Mouse (Mus musculus) forebrain, embryonic 13.5 days (tissue): ENCODE data around the gene Fnip1. TPM values are rescaled to one million over a fixed set of nuclear protein-coding genes. Genes with fewer than 3 reads are reported as not detected.
"Not testable (repeated sequence)": the region's sequence is repeated elsewhere in the genome, so short reads cannot be mapped to it uniquely, and the experiment has no call there.

Source experiments
- ATAC-seq: fragments of 200-750 bp; cut with Nextera tagmentation; 2 replicates; pipeline ENCODE4 v1.8.0; 2017
- H3K27ac ChIP-seq: fragments of 300-500 bp; sonication (generic); 2 replicates; pipeline ENCODE4 v1.5.1; 2015; ENCODE audit warnings: inconsistent platforms, mild to moderate bottlenecking, moderate library complexity
- H3K27me3 ChIP-seq: fragments of 300-500 bp; sonication (generic); 2 replicates; pipeline ENCODE4 v1.6.1; 2015; ENCODE audit warnings: mild to moderate bottlenecking, inconsistent platforms
- H3K36me3 ChIP-seq: fragments of 300-500 bp; sonication (generic); 2 replicates; pipeline ENCODE4 v1.6.1; 2015; ENCODE audit warnings: mild to moderate bottlenecking, inconsistent platforms; ENCODE audit not compliant: poor library complexity, severe bottlenecking
- H3K4me1 ChIP-seq: fragments of 300-500 bp; sonication (generic); 2 replicates; pipeline ENCODE4 v1.6.1; 2015; ENCODE audit warnings: inconsistent platforms
- H3K4me2 ChIP-seq: fragments of 300-500 bp; sonication (generic); 2 replicates; pipeline ENCODE4 v1.6.1; 2015; ENCODE audit warnings: inconsistent platforms, mild to moderate bottlenecking, moderate library complexity
- H3K4me3 ChIP-seq: fragments of 300-500 bp; sonication (generic); 2 replicates; pipeline ENCODE4 v1.5.1; 2015; ENCODE audit warnings: mild to moderate bottlenecking, inconsistent platforms
- H3K9ac ChIP-seq: fragments of 300-500 bp; sonication (generic); 2 replicates; pipeline ENCODE4 v1.6.1; 2015; ENCODE audit warnings: mild to moderate bottlenecking, inconsistent platforms
- H3K9me3 ChIP-seq: fragments of 300-500 bp; sonication (generic); replicated peaks from 2 replicates; pipeline ENCODE4 v1.6.1; 2016; ENCODE audit warnings: inconsistent platforms
- WGBS: fragments of 180-500 bp; shearing (Covaris S2); methylation state at CpG from one replicate; pipeline ENCODE4 v1.1.7; 2015; 5-methylcytosine and 5-hydroxymethylcytosine counted together
- polyA plus RNA-seq: library from polyadenylated mRNA; unstranded; fragments of >200 nt; fragmentation: Nextera tagmentation; extraction: Ambion mirVana; gene quantifications from 2 replicates; pipeline ENCODE4 v1.2.1, GENCODE M21; 2015

Gene Fnip1
- polyA plus RNA-seq, 1 experiment from 2014 or later = 10.9 TPM

DNA sequence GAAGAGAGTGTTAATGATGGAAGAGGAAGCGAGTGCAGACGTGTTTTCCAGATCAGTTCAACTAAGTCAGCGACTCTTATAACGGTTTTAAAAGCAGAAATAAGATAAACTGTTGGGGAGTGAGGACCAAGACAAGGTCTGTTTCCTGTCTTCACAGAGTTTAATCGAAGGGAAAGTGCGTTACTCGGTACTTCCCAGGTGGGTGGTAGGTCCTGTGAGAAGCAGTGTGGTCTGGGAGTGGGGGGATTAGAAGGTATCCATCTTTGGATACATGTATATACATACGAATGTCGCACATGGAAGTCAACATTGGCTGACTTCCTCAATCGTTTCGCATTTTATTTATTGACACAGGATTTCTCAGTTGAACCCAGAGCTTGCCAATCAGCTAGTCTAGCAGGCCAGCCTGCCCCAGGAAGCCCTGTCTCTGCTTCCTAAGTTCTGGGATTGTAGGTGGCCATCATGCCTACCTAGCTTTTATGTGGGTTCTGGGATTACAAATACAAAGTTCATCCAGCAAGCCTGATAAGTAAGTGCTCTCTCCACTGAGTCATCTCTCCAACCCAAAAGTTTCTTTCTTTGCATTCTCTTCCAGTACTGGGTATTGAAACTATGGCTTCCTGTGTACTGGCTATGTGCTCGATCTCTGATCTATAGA is 10.2 kb upstream of the Fnip1 start:
- Histone ChIP-seq H3K36me3 (no peaks in the 10 kb centered on the region), H3K4me3 (no peak overlapping the region), H3K27ac (no peak overlapping the region), H3K27me3 (no peaks in the 10 kb centered on the region), H3K9ac (no peak overlapping the region), H3K9me3 (no peaks in the 10 kb centered on the region), H3K4me1 (no peaks in the 10 kb centered on the region), H3K4me2 (no peak overlapping the region)
- no peak for ATAC-seq
- WGBS = 85% methylated on average over 12 of the region's 12 CpGs

DNA sequence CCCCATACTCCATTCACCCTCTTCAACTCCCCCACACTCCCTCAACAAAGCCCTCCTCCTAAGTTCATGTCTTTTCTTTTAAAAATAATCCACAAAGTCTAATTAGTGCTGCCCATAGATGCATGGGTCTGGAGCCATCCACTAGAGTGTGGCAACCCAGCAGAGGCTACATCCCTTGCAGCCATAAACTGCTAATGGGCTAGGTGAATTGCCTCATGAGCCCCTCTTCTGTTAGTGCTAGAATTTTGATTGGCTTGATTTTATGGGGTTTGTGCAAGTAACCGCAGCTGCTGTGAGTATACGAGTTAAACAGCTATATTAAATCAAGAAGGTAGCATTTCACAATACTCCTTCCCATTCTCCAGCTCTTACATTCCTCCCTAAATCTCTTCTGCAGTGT is 8.8 kb upstream of the Fnip1 start:
- Histone ChIP-seq H3K9ac (no peak overlapping the region), H3K4me2 (no peak overlapping the region), H3K4me3 (no peak overlapping the region), H3K4me1 (no peaks in the 10 kb centered on the region), H3K9me3 (no peaks in the 10 kb centered on the region), H3K27ac (no peak overlapping the region), H3K27me3 (no peaks in the 10 kb centered on the region), H3K36me3 (no peaks in the 10 kb centered on the region)
- ATAC-seq = no peak
- WGBS = 86% methylated on average over 2 of the region's 2 CpGs

DNA sequence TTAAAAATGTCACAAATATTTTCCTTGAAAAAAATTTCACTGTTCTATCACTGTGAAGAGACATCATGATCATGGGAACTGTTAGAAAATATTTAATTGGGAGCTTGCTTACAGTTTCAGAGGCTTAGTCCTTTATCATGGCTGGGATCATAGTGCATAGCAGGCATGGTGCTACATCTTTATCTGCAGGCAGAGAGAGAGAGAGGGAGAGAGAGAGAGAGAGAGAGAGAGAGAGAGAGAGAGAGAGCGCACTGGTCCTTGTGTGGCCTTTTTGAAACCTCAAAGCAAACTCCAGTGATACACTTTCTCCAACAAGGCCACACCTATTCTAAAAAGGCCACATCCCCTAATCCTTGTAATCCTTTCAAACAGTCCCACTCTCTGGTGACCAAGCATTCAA is 2.2 kb upstream of the Fnip1 start:
- 100% methylated on average over 1 of the region's 1 CpGs for WGBS
- H3K27ac ChIP-seq = no peak overlapping the region
- H3K27me3 ChIP-seq = no peaks in the 10 kb centered on the region

DNA sequence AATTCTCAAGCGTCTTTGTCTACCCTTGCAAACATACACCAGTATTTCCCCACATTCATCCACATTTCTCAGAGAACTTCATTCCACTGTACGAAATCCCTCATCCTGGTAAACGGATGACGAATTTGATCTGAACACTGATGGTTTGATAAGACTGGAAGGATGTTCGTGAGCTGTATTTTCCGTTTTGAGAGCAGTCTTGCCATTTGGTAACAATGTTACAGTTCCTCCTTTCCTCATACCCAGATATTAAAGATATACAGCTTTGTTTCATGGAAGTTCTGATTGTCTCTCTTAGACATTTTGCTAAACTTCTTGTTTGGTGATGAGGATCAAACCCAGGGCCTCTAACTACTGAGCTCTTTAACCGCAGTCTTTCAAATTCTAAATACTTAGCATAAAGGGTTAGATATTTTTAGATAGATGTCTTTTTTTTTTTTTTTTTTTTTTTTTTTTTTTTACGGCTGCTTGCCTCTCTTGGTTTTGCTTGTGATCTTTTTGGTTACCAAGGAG is 633 bp upstream of the Fnip1 start:
- H3K4me2 ChIP-seq = peak overlapping the region; percentile 51
- H3K27me3 ChIP-seq = no peaks in the 10 kb centered on the region
- ATAC-seq = no peak
- H3K4me3 ChIP-seq = peak overlapping the region; percentile 96
- H3K9me3 ChIP-seq = no peaks in the 10 kb centered on the region
- H3K4me1 ChIP-seq = peaks cover 21% of the 10 kb centered on the region
- WGBS = 67% methylated on average over 8 of the region's 8 CpGs
- no peak overlapping the region for H3K27ac ChIP-seq
- H3K36me3 ChIP-seq = no peaks in the 10 kb centered on the region
- H3K9ac ChIP-seq = peak overlapping the region; percentile 60

More for the DNA sequence above, 2.2 kb upstream of the Fnip1 start:
- no peaks in the 10 kb centered on the region for H3K36me3 ChIP-seq
- H3K4me1 ChIP-seq = peaks cover 21% of the 10 kb centered on the region
- no peak for ATAC-seq
- H3K4me3 ChIP-seq = no peak overlapping the region
- H3K9me3 ChIP-seq = no peaks in the 10 kb centered on the region
- H3K4me2 ChIP-seq = no peak overlapping the region
- H3K9ac ChIP-seq = no peak overlapping the region

DNA sequence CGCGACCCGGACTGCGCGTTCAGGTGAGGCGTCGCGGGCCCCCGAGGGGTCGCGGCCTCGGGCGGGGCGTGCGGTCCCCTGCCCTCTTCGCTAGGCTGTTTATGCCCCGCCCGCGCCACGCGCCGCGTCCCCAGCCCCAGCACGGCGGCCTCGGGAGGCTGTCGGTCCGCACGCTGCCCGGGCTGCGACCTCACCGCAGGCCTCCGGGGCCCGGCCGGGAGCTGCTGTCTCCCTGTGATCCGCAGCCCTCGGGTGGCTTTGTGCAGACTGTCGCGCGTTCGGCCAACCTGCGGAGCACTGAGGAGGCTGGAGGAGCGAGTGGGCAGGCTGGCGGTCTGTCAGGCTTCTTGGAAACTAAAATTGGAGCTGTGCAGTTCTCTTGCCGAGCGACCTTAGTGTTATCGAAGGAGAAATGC is 375 bp downstream of the Fnip1 start:
- H3K4me1 ChIP-seq = peaks cover 21% of the 10 kb centered on the region
- peak overlapping the region; percentile 65 for H3K27ac ChIP-seq
- H3K9ac ChIP-seq = peak overlapping the region; percentile 90
- no peaks in the 10 kb centered on the region for H3K9me3 ChIP-seq
- ATAC-seq = peak; percentile 82
- under 1% methylated on average over 39 of the region's 47 CpGs for WGBS
- no peaks in the 10 kb centered on the region for H3K36me3 ChIP-seq
- H3K4me2 ChIP-seq = peak overlapping the region; percentile 75
- H3K4me3 ChIP-seq = peak overlapping the region; percentile 96
- H3K27me3 ChIP-seq = no peaks in the 10 kb centered on the region

DNA sequence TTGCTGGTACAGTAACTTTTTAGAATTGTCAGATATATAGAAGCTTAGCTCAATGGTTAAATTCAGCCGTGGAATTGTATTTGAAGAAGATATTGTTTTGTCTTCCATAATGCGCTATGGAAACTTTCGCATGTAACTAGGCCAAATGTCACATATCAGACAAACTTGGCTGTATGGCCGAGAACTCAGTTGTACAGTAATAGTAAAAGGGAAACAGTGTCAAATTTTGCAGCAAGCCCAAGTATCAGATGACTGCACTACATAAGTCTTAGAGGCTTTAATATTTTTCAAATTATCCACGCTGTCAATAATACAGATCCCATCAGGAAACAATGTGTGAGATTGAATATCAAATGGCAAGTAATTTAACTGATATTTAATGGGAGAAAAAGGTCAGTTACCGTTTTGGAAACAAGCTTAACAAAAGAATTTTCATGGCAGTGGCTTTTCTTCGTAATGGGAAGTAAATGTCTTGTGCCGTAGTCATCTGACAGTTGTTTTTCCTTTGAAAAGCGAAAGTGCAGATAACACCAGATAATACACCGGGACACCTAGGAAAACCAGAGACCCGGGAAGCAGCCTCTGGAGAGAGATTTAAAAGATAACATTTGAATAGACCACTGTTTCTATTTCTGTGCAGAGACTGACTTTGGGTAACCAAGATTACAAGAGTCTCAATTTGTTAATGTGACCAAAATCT is 1.1 kb downstream of the Fnip1 start:
- Histone ChIP-seq H3K36me3 (no peaks in the 10 kb centered on the region), H3K9me3 (no peaks in the 10 kb centered on the region), H3K27me3 (no peaks in the 10 kb centered on the region), H3K4me3 (peak overlapping the region; percentile 96), H3K4me1 (peaks cover 21% of the 10 kb centered on the region), H3K27ac (no peak overlapping the region), H3K9ac (peak overlapping the region; percentile 90), H3K4me2 (peak overlapping the region; percentile 75)
- WGBS = 54% methylated on average over 11 of the region's 11 CpGs
- ATAC-seq = no peak

DNA sequence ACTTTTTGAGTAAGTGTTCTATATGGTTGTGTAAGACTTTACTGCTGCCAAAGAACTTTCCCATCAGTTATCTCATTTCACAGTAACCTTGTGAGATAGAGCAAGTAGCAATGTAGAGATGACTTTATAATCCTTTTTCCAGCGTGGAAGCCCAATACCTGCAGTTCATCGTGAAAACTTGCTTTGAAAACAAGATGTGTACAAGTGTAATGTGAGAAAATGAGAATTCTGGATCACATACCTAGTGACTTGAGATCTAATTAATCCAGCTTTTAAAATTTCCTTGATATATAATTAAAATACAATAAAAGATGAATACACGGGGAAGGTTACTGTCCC is 1.7 kb downstream of the Fnip1 start:
- H3K4me3 ChIP-seq = peak overlapping the region; percentile 96
- ATAC-seq = no peak

DNA sequence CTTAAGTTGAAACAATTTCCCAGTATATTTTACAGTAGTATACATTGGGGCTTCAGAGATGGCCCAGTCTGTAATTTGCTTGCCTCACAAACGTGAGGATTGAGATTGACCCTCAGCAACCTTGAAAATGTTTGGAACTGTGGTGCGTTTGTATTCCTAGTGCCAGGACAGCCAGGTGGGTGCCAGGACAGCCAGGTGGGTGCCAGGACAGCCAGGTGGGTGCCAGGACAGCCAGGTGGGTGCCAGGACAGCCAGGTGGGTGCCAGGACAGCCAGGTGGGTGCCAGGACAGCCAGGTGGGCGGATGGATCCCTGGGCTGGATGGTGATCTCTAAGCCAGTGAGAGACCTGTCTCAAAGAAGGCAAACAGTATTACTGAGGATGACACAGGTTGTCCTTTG is 12.8 kb downstream of the Fnip1 start:
- H3K36me3 ChIP-seq, H3K4me3 ChIP-seq, H3K4me1 ChIP-seq, H3K27me3 ChIP-seq, H3K9ac ChIP-seq, H3K27ac ChIP-seq, ATAC-seq, H3K4me2 ChIP-seq, H3K9me3 ChIP-seq: not testable (repeated sequence)
- WGBS = 89% methylated on average over 3 of the region's 3 CpGs

More for the DNA sequence above, 1.7 kb downstream of the Fnip1 start:
- Histone ChIP-seq H3K27ac (no peak overlapping the region), H3K4me1 (peaks cover 21% of the 10 kb centered on the region), H3K36me3 (no peaks in the 10 kb centered on the region), H3K27me3 (no peaks in the 10 kb centered on the region), H3K4me2 (peak overlapping the region; percentile 75), H3K9ac (peak overlapping the region; percentile 90), H3K9me3 (no peaks in the 10 kb centered on the region)
- 74% methylated on average over 3 of the region's 3 CpGs for WGBS

DNA sequence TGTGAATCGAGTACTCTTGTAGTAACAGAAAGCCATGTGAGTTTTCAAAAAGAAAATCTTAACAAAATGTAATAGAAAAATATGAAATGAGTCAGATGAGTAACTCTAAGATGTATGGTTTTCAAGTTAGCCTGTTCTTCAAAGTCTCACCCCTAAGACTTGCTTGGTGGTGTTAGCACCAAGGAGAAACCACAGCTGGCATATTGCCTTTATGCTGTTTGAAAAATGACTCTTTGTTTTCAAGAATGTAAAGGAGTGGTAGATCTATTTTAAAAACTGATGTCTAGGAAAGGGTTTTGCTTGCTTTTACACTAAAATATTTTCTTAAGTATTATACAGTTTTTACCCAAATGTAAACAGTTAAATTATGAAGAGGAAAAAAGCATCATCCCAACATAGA is 16.5 kb downstream of the Fnip1 start:
- no peak overlapping the region for H3K4me2 ChIP-seq
- H3K4me1 ChIP-seq = no peaks in the 10 kb centered on the region
- no peak for ATAC-seq
- H3K9me3 ChIP-seq = no peaks in the 10 kb centered on the region
- WGBS = 95% methylated on average over 1 of the region's 1 CpGs
- H3K9ac ChIP-seq = no peak overlapping the region
- no peak overlapping the region for H3K27ac ChIP-seq
- H3K4me3 ChIP-seq = no peak overlapping the region
- no peaks in the 10 kb centered on the region for H3K36me3 ChIP-seq
- no peaks in the 10 kb centered on the region for H3K27me3 ChIP-seq

DNA sequence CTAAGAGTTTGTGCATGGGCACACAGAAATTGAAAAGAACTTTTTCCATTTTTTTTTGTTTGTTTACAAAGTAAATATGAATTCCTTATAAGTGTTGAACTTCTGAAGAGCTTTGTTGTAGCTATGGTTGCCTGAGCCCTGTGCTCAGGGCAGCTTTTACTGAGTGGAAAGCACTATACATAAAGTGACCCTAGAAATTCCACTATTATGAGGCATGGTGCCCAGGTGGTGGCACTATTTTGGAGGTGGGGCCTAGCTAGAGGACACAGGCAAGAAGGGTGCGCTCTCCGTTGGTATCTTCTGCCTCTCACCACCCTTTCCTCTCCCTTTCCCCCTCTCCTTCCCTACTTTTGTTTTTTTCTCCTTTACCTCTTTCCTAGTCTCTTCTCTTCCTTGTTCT is 18.9 kb downstream of the Fnip1 start:
- no peak overlapping the region for H3K9ac ChIP-seq
- H3K4me1 ChIP-seq = no peaks in the 10 kb centered on the region
- H3K9me3 ChIP-seq = no peaks in the 10 kb centered on the region
- no peak overlapping the region for H3K4me3 ChIP-seq
- H3K27ac ChIP-seq = no peak overlapping the region
- ATAC-seq = no peak
- WGBS = 68% methylated on average over 2 of the region's 2 CpGs
- no peaks in the 10 kb centered on the region for H3K27me3 ChIP-seq
- H3K4me2 ChIP-seq = no peak overlapping the region
- H3K36me3 ChIP-seq = no peaks in the 10 kb centered on the region

DNA sequence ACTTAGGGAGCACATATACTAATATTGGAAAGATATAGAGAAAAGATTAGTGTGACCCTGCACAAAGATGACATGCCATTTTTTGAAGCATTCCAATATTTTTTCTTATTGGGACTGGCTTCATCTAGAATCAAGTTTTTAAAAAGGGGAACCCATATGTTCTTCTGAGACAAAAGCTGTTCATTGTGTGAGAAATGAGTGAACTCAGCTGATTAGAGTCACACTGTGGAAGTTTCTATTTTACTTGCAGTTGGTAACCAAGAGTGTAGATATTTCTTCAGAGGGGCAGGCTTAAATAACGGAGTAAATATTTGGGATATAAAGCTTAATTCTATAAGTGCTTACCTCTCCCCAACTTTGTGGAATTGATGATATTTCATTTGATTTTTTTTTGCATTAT is 20.2 kb downstream of the Fnip1 start:
- 98% methylated on average over 1 of the region's 1 CpGs for WGBS
- Histone ChIP-seq H3K36me3 (peaks cover 4% of the 10 kb centered on the region; the same call in 1 of the 2 replicates), H3K9me3 (no peaks in the 10 kb centered on the region), H3K27ac (no peak overlapping the region), H3K4me3 (no peak overlapping the region), H3K27me3 (no peaks in the 10 kb centered on the region), H3K9ac (no peak overlapping the region), H3K4me2 (no peak overlapping the region), H3K4me1 (no peaks in the 10 kb centered on the region)
- no peak for ATAC-seq

DNA sequence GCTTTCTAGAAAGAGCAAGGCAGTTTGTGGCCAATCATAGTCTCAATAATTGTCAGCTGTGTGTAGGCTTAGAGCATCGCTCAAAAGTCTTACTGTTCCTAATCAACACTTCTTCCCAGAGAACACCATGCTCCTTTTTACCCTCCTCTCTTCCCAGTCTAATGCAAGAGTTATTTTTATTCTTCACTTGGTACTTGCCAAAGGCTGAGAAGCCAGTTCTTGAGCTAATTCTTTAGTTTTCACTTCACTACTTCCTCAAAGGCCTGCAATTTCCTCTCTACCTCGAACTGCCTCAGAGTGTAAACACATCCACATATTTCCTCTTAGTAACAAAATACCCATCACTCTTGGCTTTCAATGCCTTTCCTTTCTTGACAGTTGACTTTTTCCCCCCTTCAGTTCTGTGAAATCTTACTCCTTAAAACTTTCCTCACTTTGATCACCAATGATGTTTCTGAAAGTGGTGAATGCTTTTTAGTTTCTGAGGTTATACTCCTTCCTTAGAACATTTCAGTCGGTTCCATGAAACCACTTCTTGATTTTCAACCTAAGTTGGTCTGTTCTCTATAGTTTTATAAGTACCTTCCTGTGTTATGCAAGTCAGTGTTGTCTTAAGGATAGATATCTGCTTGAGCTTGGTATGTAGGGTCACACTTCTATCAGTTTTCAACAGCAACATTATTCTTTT is 26.7 kb downstream of the Fnip1 start:
- Histone ChIP-seq H3K27ac (no peak overlapping the region), H3K9ac (no peak overlapping the region), H3K4me1 (no peaks in the 10 kb centered on the region), H3K36me3 (peaks cover 4% of the 10 kb centered on the region; the same call in 1 of the 2 replicates), H3K4me3 (no peak overlapping the region), H3K27me3 (no peaks in the 10 kb centered on the region), H3K4me2 (no peak overlapping the region), H3K9me3 (no peaks in the 10 kb centered on the region)
- ATAC-seq = no peak
- 86% methylated on average over 3 of the region's 3 CpGs for WGBS
